Mouse (Mus musculus): ENCODE results near the gene Tmem178.

DNA sequence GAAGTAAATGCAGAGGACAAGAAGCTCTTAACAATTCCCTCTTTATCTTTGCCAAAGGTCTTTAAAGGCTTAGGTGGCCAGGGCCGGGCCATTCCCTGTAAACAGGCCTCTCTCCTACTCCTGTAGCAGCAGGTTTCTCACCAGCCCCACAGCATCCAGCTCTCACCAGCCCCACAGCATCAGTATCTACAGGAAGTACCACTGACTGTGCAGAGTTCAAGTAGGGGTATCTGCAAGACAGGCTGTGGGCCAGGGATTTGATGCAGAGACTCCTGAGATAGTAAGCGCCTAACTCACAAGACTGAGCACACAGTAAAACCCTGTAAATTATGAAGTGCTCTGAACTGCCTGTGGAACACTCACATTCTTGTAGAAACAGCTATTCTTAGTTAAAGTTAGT is 88.5 kb downstream of the Tmem178 start:
- TF ChIP-seq POLR2A (IDR thresholded peaks at IDR 0.05; ENCODE audit: extremely low read depth, insufficient read depth, low read length) (no peak), CTCF (IDR thresholded peaks at IDR 0.05; ENCODE audit: low read depth, low read length) (no peak)
